Mouse (Mus musculus): ENCODE data around the gene Hsp90aa1. TPM values are rescaled to one million over a fixed set of nuclear protein-coding genes. Genes with fewer than 3 reads are reported as not detected.
A peak's percentile ranks its signal among the peaks of the same experiment; 100 is the strongest.
"Not testable (repeated sequence)": the region's sequence is repeated elsewhere in the genome, so short reads cannot be mapped to it uniquely, and the experiment has no call there.

Hsp90aa1 gene
- total RNA-seq, 4 experiments from 2014 or later: 272 to 830 (median 476) TPM

DNA sequence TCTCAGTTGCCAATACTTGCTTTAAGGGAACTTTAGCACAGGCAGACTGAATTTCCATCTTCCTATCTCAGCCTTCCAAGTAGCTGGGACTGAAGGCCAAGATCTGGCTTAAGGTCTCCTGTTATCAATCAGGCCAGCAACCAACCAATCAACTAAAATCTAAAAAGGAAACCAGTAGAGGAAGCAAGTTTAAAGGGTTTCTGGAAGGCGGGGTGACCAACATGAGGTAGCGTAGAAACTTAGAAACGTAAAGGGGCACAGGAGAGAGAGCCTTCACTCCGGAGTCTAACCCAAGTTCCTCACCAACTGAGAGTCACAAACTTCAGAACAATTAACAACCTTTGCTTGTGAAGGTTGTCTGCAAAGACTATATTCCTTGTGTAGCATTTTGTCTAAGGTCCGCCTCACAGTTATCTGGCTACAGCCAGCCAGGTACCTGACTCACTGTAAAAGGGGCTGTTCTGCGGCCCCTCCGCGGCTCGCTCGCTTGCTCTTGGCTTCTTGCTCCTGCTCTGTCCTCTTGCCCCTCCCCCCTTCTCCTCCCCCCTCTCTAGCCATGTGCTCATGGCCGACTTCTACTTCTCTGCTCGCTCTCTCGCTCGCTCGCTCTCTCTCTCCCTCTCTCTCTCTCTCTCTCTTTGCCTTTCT is 3.9 kb downstream of the Hsp90aa1 start:
- DNase-seq: no peak

DNA sequence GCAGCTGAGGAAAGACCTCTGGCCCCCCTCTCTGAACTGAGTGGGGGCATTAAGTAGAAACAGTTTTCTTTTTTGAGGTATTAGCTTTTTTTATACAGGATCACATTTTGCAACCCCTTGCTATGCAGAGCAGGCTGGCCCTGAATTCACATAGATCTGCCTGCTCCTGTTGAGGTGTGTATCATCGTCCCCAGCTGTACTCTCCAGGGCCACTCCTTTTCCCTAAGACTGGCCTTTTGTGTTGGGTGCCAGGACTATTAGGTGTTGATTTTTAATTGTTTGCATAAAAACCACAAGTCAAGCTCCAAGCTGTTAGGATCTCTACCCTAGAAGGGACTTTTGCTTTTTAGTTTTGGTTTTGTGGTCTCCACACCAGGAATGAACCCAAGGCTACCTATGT is 4.4 kb downstream of the Hsp90aa1 start:
- no peak for DNase-seq

DNA sequence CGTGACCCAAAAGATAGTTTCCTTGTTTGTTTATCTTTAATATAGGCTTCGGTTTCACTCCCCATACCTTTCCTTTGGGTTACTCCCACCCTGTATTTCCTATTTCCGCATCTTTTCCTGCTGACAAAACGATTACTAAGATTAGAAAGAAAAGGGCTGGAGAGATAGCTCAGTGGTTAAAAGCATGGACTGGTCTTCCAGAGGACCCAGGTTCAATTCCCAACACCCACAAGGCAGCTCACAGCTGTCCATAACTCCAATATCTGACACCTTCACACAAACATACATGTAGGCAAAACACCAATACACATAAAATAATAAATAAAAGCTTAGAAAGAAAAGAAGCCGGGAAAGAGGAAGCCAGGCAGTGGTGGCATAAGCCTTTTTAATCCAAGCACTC is 5.1 kb downstream of the Hsp90aa1 start:
- DNase-seq: no peak

DNA sequence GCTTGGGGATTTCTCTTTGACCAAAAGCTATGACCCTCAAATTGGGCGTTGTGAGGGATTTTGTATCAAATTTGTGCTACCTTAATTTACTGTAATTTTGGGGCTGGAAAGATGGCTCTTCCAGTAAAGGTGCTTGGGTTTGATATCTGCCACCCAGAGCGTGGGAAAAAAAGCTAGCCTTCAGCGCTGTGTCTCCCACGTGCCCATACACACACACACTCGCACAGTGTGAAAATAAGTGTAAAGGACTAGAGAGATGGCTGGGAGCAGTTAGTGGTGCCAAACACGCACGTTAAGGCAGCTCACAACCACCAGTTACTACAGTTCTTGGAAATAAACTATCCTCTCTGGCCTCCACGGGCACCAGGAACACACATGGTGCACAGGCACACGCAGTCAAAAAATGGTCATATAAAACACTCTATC is 5.5 kb downstream of the Hsp90aa1 start:
- DNase-seq: no peak

DNA sequence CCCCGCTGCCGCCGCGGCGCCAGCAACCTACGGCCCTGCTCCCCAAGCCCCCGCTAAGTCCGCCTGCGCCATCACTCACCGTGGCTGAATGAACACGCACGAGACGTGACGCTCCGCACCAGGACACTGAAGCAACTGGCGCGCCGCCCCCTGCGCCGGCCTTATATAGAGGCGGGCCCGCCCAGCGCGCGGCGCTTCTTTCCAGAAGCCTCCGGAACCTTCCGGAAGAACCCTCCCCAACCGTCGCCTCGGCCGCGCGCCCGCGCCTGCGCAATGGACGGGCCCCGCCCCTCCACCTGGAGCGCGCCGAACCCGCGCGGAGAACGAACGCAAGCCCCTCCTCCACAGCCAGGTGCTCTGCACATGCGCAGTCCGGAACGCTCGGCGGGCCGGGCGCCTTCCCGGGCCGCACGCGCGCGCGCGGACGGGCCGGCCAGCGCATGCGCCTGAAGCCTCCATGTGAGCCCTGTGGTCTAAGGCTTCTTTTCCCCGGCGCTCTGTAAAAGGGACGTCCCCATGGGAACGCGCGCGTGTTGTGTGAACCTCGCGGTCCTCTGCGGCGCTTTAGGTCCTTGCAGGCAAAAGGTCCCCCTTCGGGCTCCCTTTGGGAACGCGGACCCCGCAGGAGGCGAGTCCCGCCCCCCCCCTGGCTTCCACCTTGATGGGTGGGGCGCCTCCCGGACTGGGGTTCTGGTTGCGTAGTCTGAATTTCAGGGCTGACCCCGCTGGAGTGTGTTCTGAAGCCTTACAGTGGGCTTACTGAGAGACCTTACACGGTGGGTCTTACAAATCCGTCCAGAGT is 6.2 kb downstream of the Hsp90aa1 start:
- DNase-seq: peak; percentile 96

DNA sequence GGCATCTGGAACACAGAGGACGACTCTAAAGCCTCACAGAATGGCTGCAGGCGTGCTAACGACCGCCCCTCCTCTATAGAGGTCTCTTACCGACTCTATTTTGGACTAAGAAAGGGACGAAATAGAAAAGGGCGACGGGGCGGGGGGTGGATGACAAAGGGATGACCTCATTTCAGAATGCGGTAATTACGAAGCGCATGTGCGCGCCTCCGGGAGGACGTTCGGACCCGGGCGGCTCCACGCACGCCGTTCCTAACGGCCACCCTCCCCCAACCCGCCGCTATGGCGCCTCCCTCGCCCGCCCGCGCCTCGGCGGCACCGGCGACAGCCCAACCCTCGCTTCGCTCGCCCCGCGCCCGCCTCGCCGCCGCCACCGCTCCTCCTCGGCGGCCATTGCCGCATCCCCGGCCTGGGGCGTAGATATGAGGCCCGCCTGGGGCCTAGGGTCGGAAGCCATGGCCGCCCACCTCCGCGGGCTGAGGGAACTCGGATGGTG is 6.8 kb downstream of the Hsp90aa1 start:
- peak; percentile 49 for DNase-seq

DNA sequence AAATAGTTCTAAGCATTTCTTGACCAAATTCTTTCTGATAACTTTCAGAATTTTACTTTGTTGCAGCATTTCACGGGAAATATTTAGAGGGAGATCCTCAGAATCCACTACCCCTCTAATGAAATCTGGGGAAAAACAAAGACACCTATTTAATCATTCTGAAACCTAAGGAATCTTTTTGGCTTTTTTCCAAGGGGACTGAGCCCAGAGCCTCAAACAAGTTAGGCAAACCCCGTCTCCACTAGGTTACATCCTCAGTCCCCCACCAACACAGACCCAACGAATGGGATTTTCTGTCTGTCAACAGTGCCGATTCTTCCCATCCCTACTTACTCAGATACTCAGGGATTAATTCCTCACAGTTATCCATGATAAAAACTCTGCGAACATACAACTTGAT is 9.2 kb downstream of the Hsp90aa1 start:
- DNase-seq: not testable (repeated sequence)

DNA sequence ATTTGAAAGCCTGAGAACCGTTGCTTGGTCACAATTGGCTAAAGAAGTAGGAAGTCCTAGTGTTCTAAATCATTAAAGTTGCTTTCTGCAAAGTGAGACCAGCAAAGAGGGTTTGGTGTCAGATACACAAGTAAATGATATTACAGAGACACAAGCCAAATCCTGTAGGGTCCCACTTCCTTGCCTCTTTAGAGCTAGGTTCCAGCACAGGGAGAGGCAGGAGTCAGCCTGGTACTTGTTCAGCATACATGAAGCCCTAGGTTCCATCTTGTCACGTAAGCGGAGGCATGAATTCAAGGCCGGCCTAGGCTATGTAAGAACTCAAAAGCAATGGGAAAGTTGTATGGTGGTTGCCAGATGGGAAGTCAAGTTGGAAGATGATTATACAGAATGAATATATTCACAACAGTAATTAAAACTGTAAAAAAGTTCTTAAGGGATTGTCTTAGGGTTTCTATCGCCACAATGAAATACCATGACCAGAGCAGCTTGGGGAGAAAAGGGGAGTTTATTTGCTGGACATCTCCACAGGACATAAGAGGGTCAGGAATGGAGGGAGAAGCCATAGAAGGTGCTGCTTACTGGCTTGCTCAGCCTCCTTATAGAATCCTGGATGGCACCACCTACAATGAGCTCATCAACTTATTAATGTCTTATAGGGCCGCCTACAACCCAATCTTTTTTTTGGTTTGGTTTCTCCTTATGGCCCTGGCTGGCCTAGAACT is 12.4 kb downstream of the Hsp90aa1 start:
- DNase-seq: no peak

DNA sequence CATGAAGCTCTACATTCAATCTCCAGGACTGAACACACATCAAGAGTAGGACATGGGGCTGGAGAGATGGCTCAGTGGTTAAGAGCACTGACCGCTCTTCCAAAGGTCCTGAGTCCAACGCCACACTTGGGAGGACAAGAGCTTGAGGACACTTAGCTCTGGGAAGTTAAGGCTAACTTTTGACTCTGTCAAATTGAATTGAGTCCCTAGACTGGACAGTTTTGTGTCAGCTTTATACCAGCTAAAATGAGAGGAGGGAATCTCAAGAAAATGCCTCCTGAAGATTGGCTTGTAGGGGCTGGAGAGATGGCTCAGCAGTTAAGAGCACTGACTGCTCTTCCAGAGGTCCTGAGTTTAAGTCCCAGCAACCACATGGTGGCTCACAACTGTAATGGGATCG is 13.6 kb downstream of the Hsp90aa1 start:
- not testable (repeated sequence) for DNase-seq

DNA sequence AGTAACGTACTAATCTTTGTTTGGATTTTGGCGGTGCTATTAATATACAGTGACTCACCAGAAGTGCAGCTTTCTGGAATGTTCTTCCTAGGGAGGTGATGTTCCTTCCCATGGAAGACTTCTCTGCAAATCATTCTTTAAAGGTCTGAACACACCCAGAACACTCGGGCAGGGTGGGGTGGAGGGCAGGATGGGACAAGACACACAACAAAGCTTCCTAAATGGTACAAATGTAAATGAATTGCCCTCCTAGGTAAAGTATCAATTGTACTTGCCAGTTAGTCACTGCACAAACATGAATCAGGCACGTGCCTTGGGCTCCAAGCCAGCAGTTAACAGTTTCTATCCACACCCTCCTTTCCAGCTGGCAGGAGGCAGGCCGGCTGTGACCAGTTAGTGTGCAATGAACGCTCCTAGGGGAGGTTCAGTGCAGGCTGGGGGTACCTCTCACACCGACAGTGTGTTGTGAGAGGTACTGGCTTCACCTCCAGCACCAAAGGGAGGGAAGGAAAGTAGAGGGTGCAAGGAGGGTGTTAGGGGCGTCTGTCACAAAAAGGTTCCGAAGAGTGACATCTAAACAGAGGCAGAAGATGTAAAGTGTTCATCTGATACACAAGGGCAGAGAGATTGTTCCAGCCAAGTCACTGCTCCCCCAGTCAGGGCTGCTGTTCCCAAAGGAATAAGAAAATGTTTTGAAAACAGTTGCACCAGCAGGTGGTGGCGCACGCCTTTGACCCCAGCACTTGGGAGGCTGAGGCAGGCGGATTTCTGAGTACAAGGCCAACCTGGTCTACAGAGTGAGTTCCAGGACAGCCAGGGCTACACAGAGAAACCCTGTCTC is 14.4 kb downstream of the Hsp90aa1 start:
- no peak for DNase-seq

DNA sequence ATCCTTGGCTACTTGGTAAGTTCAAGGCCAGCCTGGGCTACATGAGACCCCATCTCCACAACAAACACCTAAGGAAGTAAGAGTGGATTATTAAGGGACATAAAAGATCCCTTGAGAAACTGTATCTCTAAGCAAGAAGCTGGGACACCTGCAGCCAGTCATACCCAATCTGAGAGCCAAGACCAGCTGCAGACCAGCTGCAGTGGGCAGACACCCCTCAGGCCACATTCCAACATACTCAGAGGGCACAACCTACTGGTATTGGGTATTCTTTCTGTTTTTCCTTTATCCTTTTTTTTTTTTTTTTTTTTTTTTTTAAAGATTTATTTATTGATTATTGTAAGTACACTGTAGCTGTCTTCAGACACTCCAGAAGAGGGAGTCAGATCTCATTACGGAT is 18.9 kb downstream of the Hsp90aa1 start:
- no peak for DNase-seq

DNA sequence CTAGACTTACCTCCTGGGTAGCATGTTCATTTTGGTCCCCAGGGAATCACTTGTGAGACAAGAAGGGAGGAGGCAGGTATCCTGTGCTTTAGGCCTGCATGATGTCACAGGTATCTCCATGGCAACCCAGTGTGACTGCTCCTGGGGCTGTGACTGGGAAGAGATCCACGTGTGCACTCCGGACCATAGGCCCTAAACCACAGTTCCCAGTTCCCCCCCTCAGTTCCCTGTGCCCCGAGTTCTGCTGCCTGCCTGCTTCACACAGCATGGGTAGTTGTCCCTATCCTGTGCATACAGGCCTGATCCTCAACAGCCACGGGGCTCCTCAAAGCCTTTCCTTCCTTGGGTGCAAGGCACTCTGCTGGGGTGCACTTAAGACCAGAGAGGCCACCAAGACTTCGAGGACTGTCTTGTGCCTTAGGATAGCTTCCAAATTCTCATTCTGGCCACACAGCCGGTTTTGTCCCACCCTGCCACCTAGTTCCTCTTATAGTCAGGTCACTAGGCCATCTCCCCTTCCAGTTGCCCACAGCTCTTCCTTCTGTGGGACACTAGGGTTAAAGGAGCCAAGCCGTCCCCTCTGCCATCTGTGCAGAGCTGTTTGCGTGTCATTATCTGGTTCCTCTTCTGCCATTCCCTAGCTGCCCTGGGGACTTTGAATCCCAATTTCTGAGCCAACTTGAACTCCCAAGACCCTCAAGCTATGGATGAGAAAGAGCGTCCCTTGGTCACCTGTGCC is 19.8 kb downstream of the Hsp90aa1 start, which contains the start of gene 1700001K19Rik:
1700001K19Rik (minus strand) TSS at position 59 of the 739 bp plus-strand sequence.
- no peak for DNase-seq

DNA sequence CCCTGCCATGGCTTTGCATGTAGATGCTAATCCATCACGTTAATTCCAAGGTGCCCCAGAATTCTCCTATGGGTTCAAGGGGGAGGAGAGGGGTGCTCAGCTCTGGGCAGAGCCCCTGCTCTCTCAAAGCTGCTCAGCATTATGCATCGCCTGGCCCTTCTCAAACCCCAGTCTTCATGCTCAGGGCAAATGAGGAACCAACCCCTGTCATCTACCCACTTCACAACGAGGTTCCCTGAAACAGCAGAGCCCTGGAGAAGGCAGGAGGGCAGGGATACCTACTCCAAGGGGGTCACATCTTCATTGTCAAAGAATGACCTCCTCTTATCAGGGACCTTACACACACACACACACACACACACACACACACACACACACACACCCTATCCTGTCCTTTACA is 20.6 kb downstream of the Hsp90aa1 start:
- no peak for DNase-seq

DNA sequence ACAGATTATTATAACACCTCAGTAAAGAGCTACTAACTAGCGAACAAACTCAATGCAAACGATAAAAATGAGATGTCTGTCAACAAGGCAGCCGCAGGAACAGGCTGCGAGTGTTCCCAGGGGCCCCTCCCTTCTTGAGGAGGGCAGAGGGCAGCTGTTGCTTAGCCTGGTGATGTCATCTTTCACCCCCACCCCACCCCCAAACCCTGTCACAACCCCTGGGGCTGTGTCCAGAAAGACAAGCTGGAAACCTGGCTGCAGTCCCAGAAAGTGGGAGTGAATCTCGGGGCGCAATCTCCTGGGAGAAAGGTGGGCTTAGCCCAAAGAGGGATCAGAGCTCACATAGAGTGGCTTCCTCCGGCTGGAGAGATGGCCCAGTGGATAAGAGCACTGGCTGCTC is 21.3 kb downstream of the Hsp90aa1 start:
- no peak for DNase-seq

DNA sequence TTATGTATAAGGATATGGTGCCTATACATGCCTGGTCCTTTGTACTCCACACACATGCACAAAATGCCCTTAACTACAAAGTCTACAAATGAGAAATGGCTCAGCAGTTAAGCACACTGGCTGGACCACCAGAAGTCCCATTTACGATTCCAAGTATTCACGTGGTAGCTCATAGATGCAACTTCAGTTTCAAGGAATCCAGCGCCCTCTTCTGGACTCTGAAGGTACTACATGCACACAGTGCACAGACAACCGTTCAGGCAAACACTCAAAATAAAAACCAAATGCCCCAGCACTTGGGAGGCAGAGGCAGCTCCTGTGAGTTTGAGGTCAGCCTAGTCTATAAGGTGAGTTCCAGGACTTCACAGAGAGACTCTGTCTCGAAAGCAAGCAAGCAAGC is 28.3 kb downstream of the Hsp90aa1 start:
- no peak for DNase-seq

DNA sequence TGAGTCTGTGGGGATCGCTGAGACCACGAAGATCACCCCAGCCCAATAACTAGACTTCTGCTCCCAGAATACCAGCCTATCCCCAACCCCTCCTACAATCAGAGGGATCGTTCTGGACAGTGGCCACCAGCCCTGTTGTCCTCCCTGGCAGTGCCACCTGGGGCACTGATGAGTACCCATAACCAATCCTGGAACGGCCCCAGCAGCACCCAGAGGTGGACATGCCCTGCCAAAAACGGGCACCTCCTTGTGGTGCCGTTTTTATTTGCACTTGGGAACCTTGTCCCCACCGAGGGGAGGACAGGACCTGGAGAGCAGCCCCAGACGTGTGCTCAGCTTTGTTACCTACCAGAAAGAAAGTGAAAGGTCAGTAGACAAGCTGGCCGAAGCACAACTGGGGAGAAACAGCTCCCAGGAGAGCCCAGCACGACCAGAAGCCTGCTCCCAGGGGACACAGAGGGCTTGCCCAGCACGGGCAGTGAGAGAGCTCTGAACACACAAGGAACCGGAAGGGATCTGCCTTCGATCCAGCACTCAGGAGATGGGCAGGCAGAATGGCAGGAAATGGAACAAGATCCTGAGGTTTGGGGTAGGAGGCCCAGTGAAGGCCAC is 35.0 kb downstream of the Hsp90aa1 start:
- DNase-seq: no peak

DNA sequence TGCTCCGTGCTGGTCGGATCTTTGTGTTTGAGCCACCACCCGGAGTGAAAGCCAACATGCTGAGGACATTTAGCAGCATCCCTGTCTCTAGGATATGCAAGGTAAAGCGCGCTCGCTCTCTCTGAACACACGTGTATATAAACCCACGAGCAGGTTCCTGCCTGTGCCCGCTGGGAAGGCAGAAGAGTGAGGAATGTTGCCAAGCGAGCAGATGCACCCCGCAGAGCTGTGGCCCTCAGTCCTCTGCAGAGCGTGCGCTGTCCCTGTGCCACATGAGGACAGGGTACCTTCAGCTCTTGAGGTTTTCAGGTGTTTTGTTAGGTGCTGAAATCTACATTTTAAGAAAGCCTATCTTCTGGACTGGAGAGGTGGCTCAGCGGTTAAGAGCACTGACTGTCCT is 40.8 kb downstream of the Hsp90aa1 start:
- no peak for DNase-seq

DNA sequence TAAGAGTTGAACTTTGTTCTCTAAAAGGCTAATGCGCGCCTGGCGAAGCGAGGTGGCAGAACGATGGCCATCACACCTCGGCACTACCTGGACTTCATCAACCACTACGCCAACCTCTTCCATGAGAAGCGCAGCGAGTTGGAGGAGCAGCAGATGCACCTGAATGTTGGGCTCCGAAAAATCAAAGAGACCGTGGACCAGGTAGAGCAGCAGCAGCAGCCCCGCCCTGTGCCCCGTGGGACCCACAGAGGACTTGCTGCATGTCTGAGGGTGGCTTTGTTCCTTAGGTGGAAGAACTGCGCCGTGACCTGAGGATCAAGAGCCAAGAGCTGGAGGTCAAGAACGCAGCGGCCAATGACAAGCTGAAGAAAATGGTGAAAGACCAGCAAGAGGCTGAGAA is 51.1 kb downstream of the Hsp90aa1 start:
- DNase-seq: no peak

DNA sequence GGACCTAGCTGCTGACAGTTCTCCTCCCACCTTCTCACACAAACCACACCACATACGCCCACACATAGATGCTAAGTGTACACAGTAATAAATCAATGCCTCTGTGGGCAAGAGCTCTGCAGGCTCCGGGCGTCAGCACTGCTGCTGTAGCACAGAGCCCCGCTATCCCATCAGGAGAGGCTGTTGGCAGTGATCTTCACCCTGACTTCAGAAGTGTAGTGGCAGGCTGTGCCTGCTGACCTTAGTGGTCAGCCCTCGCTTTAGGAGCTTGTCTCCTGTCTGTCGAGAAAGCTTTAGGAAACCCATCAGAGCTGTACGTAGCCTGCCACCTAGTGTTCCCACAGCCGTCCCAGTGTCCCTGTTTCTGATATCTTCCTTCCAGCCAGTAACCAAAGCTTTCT is 52.3 kb downstream of the Hsp90aa1 start:
- no peak for DNase-seq

Measured in adrenal gland, adult 8-10 months (tissue).